Mouse (Mus musculus) adrenal gland, postnatal 4 days (tissue): ENCODE data around the gene Sbno1. TPM values are rescaled to one million over a fixed set of nuclear protein-coding genes. Genes with fewer than 3 reads are reported as not detected.
"Not testable (repeated sequence)": the region's sequence is repeated elsewhere in the genome, so short reads cannot be mapped to it uniquely, and the experiment has no call there.

Source experiments
- DNase-seq, 2 experiments: peaks; one replicate each; pipeline ENCODE4 v3.0.0; 2021 to 2022; ENCODE audit warnings: low spot score in 2 of 2, mixed read lengths in 2 of 2
- total RNA-seq, 2 experiments: library from RNA; stranded (reverse); gene quantifications; 2 replicates each; pipeline ENCODE4 v1.2.3; 2021

Gene Sbno1
- total RNA-seq, 2 experiments from 2014 or later = 90.4 to 102 TPM

- no peak for DNase-seq
These were observed 48.7 kb downstream of the Sbno1 start for GRCm38 (mm10) chr5:124377149-124377548.

GRCm38 (mm10) chr5:124376401-124376800, 49.4 kb downstream of the Sbno1 start:
- no peak for DNase-seq

- DNase-seq = no peak
These were observed 51.5 kb downstream of the Sbno1 start for GRCm38 (mm10) chr5:124374298-124374697.

- no peak for DNase-seq
These were observed 59.1 kb downstream of the Sbno1 start for GRCm38 (mm10) chr5:124366721-124367120.

GRCm38 (mm10) chr5:124365754-124366153, 60.0 kb downstream of the Sbno1 start:
- no peak for DNase-seq

GRCm38 (mm10) chr5:124364173-124364918, 61.5 kb downstream of the Sbno1 start:
- DNase-seq = no peak

- DNase-seq = not testable (repeated sequence)
These were observed 62.8 kb downstream of the Sbno1 start, which contains the start of gene Cdk2ap1 for GRCm38 (mm10) chr5:124362982-124363381. Cdk2ap1 (minus strand) TSS chr5:124363082.

GRCm38 (mm10) chr5:124359641-124360040, 66.2 kb downstream of the Sbno1 start:
- no peak for DNase-seq

GRCm38 (mm10) chr5:124356695-124357094, 69.1 kb downstream of the Sbno1 start:
- no peak for DNase-seq

GRCm38 (mm10) chr5:124355425-124355959, 70.3 kb downstream of the Sbno1 start:
- DNase-seq = no peak

GRCm38 (mm10) chr5:124354574-124355424, 71.0 kb downstream of the Sbno1 start:
- no peak for DNase-seq

- peak in 1 of 2 experiments; percentile 40 for DNase-seq
These were observed 71.9 kb downstream of the Sbno1 start for GRCm38 (mm10) chr5:124353726-124354547.

- DNase-seq = peak; percentile 24 to 27
These were observed 72.6 kb downstream of the Sbno1 start for GRCm38 (mm10) chr5:124353011-124353725.

GRCm38 (mm10) chr5:124352141-124352920, 73.5 kb downstream of the Sbno1 start:
- peak; percentile 55 to 69 for DNase-seq

GRCm38 (mm10) chr5:124351604-124352003, 74.2 kb downstream of the Sbno1 start:
- no peak for DNase-seq

GRCm38 (mm10) chr5:124351111-124351560, 74.7 kb downstream of the Sbno1 start:
- DNase-seq = peak; percentile 32 to 40

GRCm38 (mm10) chr5:124350350-124350749, 75.5 kb downstream of the Sbno1 start:
- DNase-seq = no peak

GRCm38 (mm10) chr5:124349196-124349595, 76.6 kb downstream of the Sbno1 start:
- peak; percentile 24 to 46 for DNase-seq

- DNase-seq = no peak
These were observed 82.9 kb downstream of the Sbno1 start for GRCm38 (mm10) chr5:124342897-124343296.
